Mouse (Mus musculus) adrenal gland, postnatal 14 days (tissue): ENCODE results near the gene Pdia2. TPM values are rescaled to one million over a fixed set of nuclear protein-coding genes. Genes with fewer than 3 reads are reported as not detected.

Experiments used
- DNase-seq: peaks from one replicate; pipeline ENCODE4 v3.0.0; 2021; ENCODE audit warnings: mixed read lengths
- long read RNA-seq, 2 experiments: library from polyadenylated mRNA; stranded (forward); transcript quantifications; one replicate each; pipeline ENCODE4 v2.0.0; 2021
- total RNA-seq: library from RNA; stranded (reverse); gene quantifications from 2 replicates; pipeline ENCODE4 v1.2.3, GENCODE M21; 2021

Gene Pdia2
- total RNA-seq: 1.4 and 1.5 TPM in 2 replicates
- long read RNA-seq, experiment 1, partial matches to known transcripts: 0 of 4 reads
- long read RNA-seq, experiment 1, other reads (novel, unspliced or antisense): 2 of 4 reads
- long read RNA-seq, experiment 2, partial matches to known transcripts: 0 of 2 reads
- long read RNA-seq, experiment 2, other reads (novel, unspliced or antisense): 1 of 2 reads

- no peak for DNase-seq
These were observed at the start of gene Pdia2 for GRCm38 (mm10) chr17:26198892-26199291. Pdia2 (minus strand) TSS chr17:26199087.

GRCm38 (mm10) chr17:26244101-26244841 lies 45.4 kb upstream of the Pdia2 start, which contains the start of gene Fam234a:
Fam234a (minus strand) TSS chr17:26244242.
- peak; percentile 98 for DNase-seq

GRCm38 (mm10) chr17:26243471-26244100 lies 44.7 kb upstream of the Pdia2 start:
- peak; percentile 89 for DNase-seq

- DNase-seq: peak; percentile 26
These were observed 42.1 kb upstream of the Pdia2 start for GRCm38 (mm10) chr17:26240990-26241389.

DNA sequence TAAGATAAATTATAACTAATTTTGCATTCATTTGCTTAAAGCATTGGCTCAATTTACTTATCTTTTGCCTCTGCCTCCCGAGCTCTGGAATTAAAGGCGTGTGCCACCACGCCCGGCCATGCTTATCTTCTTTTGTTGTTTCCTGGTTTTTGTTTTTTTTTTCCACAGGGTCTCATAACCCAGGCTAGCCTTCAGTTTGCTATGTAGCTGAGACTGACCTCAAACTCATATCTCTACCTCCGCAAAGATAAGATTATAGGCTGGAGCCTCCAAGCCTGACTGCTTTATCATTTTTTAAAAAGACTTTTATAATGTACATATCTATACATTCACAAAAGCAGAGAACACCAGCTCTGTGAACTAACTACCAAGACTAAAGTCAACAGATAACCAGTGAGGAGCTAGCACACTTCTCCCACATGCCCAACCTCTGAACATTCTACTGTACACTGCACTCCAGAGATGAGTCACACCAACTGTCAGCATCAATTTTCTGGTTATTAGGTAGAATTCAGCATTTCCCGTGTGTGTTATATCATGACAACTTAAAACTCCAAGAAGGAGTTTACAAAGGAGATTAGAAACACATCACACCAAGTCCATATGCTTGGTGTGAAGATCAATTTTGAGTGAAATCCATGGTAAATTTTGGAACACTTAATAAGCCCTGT lies 41.4 kb upstream of the Pdia2 start:
- DNase-seq: no peak

DNA sequence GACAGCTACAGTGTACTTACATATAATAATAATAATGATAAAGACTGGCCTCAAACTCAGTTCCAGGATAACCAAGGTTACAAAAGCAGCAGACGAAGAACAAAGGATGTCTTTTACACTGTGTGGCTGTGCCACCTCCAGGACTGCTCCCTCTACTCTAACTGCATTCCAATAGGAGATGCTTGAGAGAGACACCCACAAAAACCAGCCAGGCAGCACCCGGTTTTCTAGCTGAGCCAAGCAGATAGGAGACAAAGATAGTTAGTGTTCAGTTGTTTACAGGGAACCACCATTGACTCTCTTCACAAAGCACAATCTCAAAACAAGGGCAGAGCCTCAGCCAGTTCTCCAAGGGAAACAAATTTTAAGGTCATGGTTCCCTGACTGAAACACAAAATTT lies 40.7 kb upstream of the Pdia2 start:
- DNase-seq: no peak

DNA sequence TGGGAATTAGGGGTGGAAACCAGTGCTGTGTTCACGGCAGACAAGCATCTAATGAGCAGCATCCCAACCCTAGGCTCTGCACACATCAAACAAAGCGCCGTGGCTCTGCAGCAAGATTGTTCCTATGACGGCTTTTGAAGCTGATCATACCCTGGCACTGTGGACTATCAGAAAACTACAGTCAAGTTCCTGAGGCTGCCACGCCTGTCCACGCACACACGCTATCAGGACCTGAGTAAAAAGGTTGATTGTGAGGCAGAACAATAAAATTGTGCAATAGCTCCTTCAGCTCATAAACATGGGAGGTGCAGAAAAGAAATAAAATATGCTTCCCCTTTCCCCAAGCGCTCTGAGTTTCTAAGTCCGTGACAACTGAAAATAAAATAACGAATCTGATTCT lies 38.8 kb upstream of the Pdia2 start:
- DNase-seq: no peak

GRCm38 (mm10) chr17:26235077-26235815 lies 36.4 kb upstream of the Pdia2 start:
- DNase-seq: no peak

- DNase-seq: no peak
These were observed 35.5 kb upstream of the Pdia2 start for GRCm38 (mm10) chr17:26234386-26234785.

DNA sequence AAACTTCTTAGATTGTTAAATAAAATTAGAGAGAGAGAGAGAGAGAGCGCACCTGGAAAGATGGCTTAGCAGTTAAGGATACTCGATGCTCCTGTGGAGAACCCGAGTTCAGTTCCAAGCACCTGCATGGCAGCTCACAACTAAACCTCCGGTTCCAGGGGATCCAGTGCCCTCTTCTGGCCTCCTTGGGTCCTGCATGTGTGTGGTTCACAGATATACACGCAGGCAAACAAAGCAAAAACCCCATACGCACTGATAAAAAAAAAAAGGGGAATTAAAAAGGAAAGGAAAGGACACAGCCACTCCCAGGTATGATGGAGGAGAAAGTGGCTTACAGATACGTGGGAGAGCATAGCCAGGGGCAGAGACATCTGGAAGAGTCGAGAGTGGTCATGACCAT lies 34.0 kb upstream of the Pdia2 start:
- no peak for DNase-seq

GRCm38 (mm10) chr17:26231156-26231555 lies 32.3 kb upstream of the Pdia2 start:
- DNase-seq: no peak

GRCm38 (mm10) chr17:26229776-26230175 lies 30.9 kb upstream of the Pdia2 start:
- DNase-seq: no peak

- peak; percentile 38 for DNase-seq
These were observed 26.3 kb upstream of the Pdia2 start for GRCm38 (mm10) chr17:26225150-26225549.

- DNase-seq: no peak
These were observed 22.6 kb upstream of the Pdia2 start for GRCm38 (mm10) chr17:26221508-26221907.

DNA sequence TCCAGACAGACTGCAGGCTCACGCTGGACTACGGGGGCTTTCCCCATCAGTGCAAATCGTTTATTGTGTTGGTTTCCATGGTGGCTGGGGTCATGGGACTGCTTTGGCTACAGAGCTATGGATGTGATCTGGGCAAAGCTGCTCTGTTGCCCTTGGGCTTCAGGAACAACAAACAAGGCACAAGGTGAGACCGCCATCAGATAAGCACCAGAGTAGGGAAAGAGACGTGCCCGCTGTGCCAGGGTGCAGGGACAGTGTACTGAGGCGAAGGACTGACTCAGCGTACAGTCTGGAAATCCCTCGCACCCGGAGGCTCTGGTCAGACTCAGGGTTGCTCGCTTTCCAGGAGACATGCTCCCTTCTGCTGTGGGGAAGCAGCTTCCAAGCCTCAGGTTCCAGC lies 13.8 kb upstream of the Pdia2 start:
- no peak for DNase-seq

- no peak for DNase-seq
These were observed 13.4 kb upstream of the Pdia2 start for GRCm38 (mm10) chr17:26212241-26212640.

DNA sequence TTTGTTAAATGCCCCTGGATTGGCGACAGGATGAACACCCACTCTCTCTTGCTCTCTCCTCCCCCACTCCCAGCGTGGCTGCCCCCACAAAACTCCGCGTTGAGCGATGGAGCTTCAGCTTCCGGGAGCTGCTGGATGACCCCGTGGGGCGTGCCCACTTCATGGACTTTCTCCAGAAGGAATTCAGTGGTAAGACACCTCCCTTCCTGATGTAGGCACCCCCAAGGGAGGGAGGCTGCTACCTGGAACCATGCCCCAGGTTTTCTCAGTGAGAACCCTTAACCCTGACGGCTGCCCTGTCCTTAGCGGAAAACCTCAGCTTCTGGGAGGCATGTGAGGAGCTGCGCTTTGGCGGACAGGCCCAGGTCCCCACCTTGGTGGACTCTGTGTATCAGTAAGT lies 8.8 kb upstream of the Pdia2 start, which contains the start of gene Arhgdig:
Arhgdig (minus strand) TSS at position 101 of the 400 bp plus-strand sequence.
- DNase-seq: no peak

- peak; percentile 60 for DNase-seq
These were observed 7.5 kb upstream of the Pdia2 start for GRCm38 (mm10) chr17:26206392-26206791.

DNA sequence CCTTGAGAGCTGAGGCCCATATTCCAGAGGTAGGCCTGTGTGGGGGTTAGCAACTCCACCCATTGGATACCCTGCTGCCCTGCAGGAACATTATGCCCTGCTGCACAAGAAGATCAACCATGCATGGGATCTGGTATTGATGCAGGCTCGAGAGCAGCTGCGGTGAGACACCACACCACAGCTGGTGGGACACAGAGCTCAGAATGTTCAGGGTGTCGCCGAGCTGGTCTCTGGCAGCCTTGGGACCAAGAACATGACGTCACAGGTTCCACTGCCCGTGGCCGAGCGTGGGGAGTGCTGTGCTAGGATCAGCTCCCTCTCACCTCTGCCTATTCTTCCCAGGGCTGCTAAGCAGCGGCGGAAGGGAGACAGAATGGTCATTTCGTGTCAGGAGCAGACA lies 5.9 kb upstream of the Pdia2 start:
- no peak for DNase-seq

GRCm38 (mm10) chr17:26203321-26203811 lies 4.5 kb upstream of the Pdia2 start:
- DNase-seq: peak; percentile 57

GRCm38 (mm10) chr17:26202737-26203136 lies 3.9 kb upstream of the Pdia2 start, which contains the start of gene Rgs11:
Rgs11 (plus strand) TSS chr17:26202951.
- DNase-seq: peak; percentile 78

GRCm38 (mm10) chr17:26201998-26202397 lies 3.1 kb upstream of the Pdia2 start:
- peak; percentile 64 for DNase-seq
